Comparison of ENCODE assay signal across 27 mouse cellular contexts in the genomic region with DNA sequence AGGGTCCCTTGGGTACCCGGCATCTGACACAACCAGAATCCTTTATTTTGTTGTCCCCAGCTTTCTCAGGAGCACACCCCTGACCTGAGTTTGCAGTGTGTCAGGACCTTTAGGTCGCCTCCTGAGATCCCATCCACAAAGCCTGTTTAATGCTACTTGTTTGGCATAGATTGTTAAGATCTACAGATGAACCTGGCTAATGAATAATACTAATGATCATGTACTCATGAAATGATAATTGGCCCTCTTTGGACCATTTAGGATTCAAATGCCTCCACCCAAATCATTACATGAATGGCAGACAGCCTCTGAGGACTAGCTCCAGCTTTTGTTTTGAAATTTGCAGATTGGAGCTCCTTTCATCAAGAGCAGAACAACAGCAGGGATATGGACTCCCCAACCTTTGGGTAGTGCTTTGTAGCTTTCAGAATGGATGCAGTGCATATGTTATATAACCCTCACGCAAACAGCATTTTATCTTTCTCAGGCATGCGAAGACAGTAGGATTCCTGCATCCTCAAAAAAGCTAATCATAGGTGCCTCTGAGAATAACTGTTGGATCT.
DNase-seq lines count a peak whose midpoint lies in the region; ATAC-seq lines count a peak whose summit lies in the region.
"Had no signal": no experiment of that assay in that cellular context is flagged by ENCODE, and none has a peak within 500 bp of the region (broad histone marks: within the 10 kb centered on the region; RNA-seq: fewer than 3 reads in every experiment).

No protein-coding gene starts in this region.

- H3K9me3 ChIP-seq in forebrain, embryonic 11.5 days (ENCODE audit: control insufficient read depth, low read length) = no peaks in the 10 kb centered on the region
- no peaks in the 10 kb centered on the region for H3K9me3 ChIP-seq in forebrain, embryonic 10.5 days
- no peaks in the 10 kb centered on the region for H3K9me3 ChIP-seq in midbrain, embryonic 12.5 days
- no peaks in the 10 kb centered on the region for H3K9me3 ChIP-seq in midbrain, embryonic 14.5 days (ENCODE audit: control insufficient read depth, low read length)
- H3K9me3 ChIP-seq in forebrain, embryonic 15.5 days = no peaks in the 10 kb centered on the region
- H3K9me3 ChIP-seq: hindbrain, embryonic 15.5 days; kidney, embryonic 15.5 days; limb, embryonic 12.5 days; liver, embryonic 15.5 days; midbrain, embryonic 15.5 days; neural tube, embryonic 12.5 days had no signal

- no peak overlapping the region for H3K4me3 ChIP-seq in forebrain, embryonic 11.5 days (ENCODE audit: low read depth, low read length)
- no peak overlapping the region for H3K4me3 ChIP-seq in forebrain, embryonic 10.5 days
- no peak overlapping the region for H3K4me3 ChIP-seq in midbrain, embryonic 12.5 days
- H3K4me3 ChIP-seq in midbrain, embryonic 14.5 days (replicated peaks; ENCODE audit: low read depth, low read length) = no peak overlapping the region
- H3K4me3 ChIP-seq in forebrain, embryonic 15.5 days = no peak overlapping the region
- H3K4me3 ChIP-seq: hindbrain, embryonic 15.5 days; kidney, embryonic 15.5 days; left cerebral cortex, adult 2 months; limb, embryonic 12.5 days; liver, embryonic 15.5 days; midbrain, embryonic 15.5 days; neural tube, embryonic 12.5 days had no signal

- H3K4me2 ChIP-seq in forebrain, embryonic 11.5 days (ENCODE audit: low read depth, low read length, severe bottlenecking) = no peak overlapping the region
- H3K4me2 ChIP-seq in midbrain, embryonic 12.5 days (replicated peaks) = no peak overlapping the region
- H3K4me2 ChIP-seq in midbrain, embryonic 14.5 days (ENCODE audit: low read length) = no peak overlapping the region
- no peak overlapping the region for H3K4me2 ChIP-seq in forebrain, embryonic 15.5 days (replicated peaks)
- H3K4me2 ChIP-seq: hindbrain, embryonic 15.5 days; kidney, embryonic 15.5 days; limb, embryonic 12.5 days; liver, embryonic 15.5 days; lung, embryonic 14.5 days; midbrain, embryonic 15.5 days; neural tube, embryonic 12.5 days had no signal

- no peaks in the 10 kb centered on the region for H3K4me1 ChIP-seq in forebrain, embryonic 11.5 days (replicated peaks; ENCODE audit: control insufficient read depth, insufficient read depth, low read length)
- H3K4me1 ChIP-seq in forebrain, embryonic 10.5 days = peaks cover 21% of the 10 kb centered on the region
- H3K4me1 ChIP-seq in midbrain, embryonic 12.5 days = peaks cover 11% of the 10 kb centered on the region; the same call in 1 of the 2 replicates
- 0 out of 2 replicates have a peak, but pooled peaks cover 11% of the 10 kb centered on the region for H3K4me1 ChIP-seq in midbrain, embryonic 14.5 days (ENCODE audit: control insufficient read depth, insufficient read depth, low read length)
- H3K4me1 ChIP-seq in forebrain, embryonic 15.5 days = peaks cover 13% of the 10 kb centered on the region
- H3K4me1 ChIP-seq: kidney, embryonic 15.5 days; liver, embryonic 15.5 days; midbrain, embryonic 15.5 days had no signal

- ATAC-seq in forebrain, embryonic 11.5 days (replicated peaks; ENCODE audit: low FRiP score) = peak; percentile 63
- no peak for ATAC-seq in midbrain, embryonic 12.5 days (ENCODE audit: low FRiP score, low read depth)
- no peak for ATAC-seq in midbrain, embryonic 14.5 days (ENCODE audit: low FRiP score, low TSS enrichment)
- peak; percentile 53; the same call in 1 of the 2 replicates for ATAC-seq in forebrain, embryonic 15.5 days (replicated peaks)
- ATAC-seq in megakaryocyte-erythroid progenitor cell, adult 5-6 weeks (replicated peaks; ENCODE audit: low FRiP score, low TSS enrichment, poor library complexity, severe bottlenecking) = no peak
- ATAC-seq: midbrain, embryonic 15.5 days had no signal

- no peaks in the 10 kb centered on the region for H3K36me3 ChIP-seq in forebrain, embryonic 11.5 days (ENCODE audit: control insufficient read depth, insufficient read depth, low read length)
- H3K36me3 ChIP-seq in forebrain, embryonic 10.5 days (replicated peaks) = no peaks in the 10 kb centered on the region
- H3K36me3 ChIP-seq in midbrain, embryonic 12.5 days = no peaks in the 10 kb centered on the region
- H3K36me3 ChIP-seq in midbrain, embryonic 14.5 days (ENCODE audit: control insufficient read depth, insufficient read depth, low read length) = no peaks in the 10 kb centered on the region
- H3K36me3 ChIP-seq in forebrain, embryonic 15.5 days = no peaks in the 10 kb centered on the region
- H3K36me3 ChIP-seq: G1E; hindbrain, embryonic 15.5 days; kidney, embryonic 15.5 days; limb, embryonic 12.5 days; liver, embryonic 15.5 days; midbrain, embryonic 15.5 days; neural tube, embryonic 12.5 days had no signal

- 64% methylated on average over 4 of the region's 4 CpGs for WGBS in forebrain, embryonic 11.5 days
- WGBS in forebrain, embryonic 10.5 days = 71% methylated on average over 4 of the region's 4 CpGs
- 70% methylated on average over 4 of the region's 4 CpGs for WGBS in midbrain, embryonic 12.5 days
- WGBS in midbrain, embryonic 14.5 days = 72% methylated on average over 4 of the region's 4 CpGs
- WGBS in forebrain, embryonic 15.5 days = 35% methylated on average over 4 of the region's 4 CpGs

- no peak for DNase-seq in forebrain, embryonic 11.5 days (ENCODE audit: low spot score)
- DNase-seq in forebrain, embryonic 10.5 days (ENCODE audit: extremely low spot score, low spot score) = no peak
- no peak for DNase-seq in midbrain, embryonic 14.5 days
- DNase-seq in spleen, postnatal 14 days (ENCODE audit: low spot score in 2 of 2) = no peak
- DNase-seq: adrenal gland, adult 8-10 months; cerebellum, adult 8-10 months; cerebellum, postnatal 25 days; gastrocnemius, postnatal 14 days; heart, postnatal 14 days; kidney, adult 18-20 months; kidney, postnatal 25 days; lung, embryonic 14.5 days; lung, postnatal 14 days; retina, postnatal 1 day; right cerebral cortex, postnatal 25 days; thymus, postnatal 25 days had no signal

- H3K27ac ChIP-seq in forebrain, embryonic 11.5 days (ENCODE audit: low read depth, low read length) = no peak overlapping the region
- no peak overlapping the region for H3K27ac ChIP-seq in forebrain, embryonic 10.5 days
- H3K27ac ChIP-seq in midbrain, embryonic 12.5 days (replicated peaks) = 0 out of 2 replicates have a peak overlapping the region, but pooled peaks have one; percentile 39
- H3K27ac ChIP-seq in midbrain, embryonic 14.5 days (replicated peaks; ENCODE audit: low read depth, low read length) = no peak overlapping the region
- peak overlapping the region; percentile 55; the same call in 1 of the 2 replicates for H3K27ac ChIP-seq in forebrain, embryonic 15.5 days (replicated peaks)
- H3K27ac ChIP-seq: hindbrain, embryonic 15.5 days; kidney, embryonic 15.5 days; left cerebral cortex, adult 2 months; limb, embryonic 12.5 days; liver, embryonic 15.5 days; midbrain, embryonic 15.5 days; neural tube, embryonic 12.5 days had no signal

- H3K9ac ChIP-seq in forebrain, embryonic 11.5 days (ENCODE audit: low read length) = no peak overlapping the region
- no peak overlapping the region for H3K9ac ChIP-seq in midbrain, embryonic 12.5 days (replicated peaks)
- H3K9ac ChIP-seq in midbrain, embryonic 14.5 days (replicated peaks; ENCODE audit: low read length) = no peak overlapping the region
- no peak overlapping the region for H3K9ac ChIP-seq in forebrain, embryonic 15.5 days (replicated peaks)
- H3K9ac ChIP-seq: hindbrain, embryonic 15.5 days; kidney, embryonic 15.5 days; limb, embryonic 12.5 days; liver, embryonic 15.5 days; lung, embryonic 14.5 days; midbrain, embryonic 15.5 days; neural tube, embryonic 12.5 days had no signal

- no peaks in the 10 kb centered on the region for H3K27me3 ChIP-seq in forebrain, embryonic 11.5 days (ENCODE audit: control insufficient read depth, insufficient read depth, low read length)
- no peaks in the 10 kb centered on the region for H3K27me3 ChIP-seq in forebrain, embryonic 10.5 days (ENCODE audit: poor library complexity, severe bottlenecking)
- H3K27me3 ChIP-seq in midbrain, embryonic 12.5 days = no peaks in the 10 kb centered on the region
- no peaks in the 10 kb centered on the region for H3K27me3 ChIP-seq in midbrain, embryonic 14.5 days (ENCODE audit: control insufficient read depth, insufficient read depth, low read length)
- no peaks in the 10 kb centered on the region for H3K27me3 ChIP-seq in forebrain, embryonic 15.5 days
- H3K27me3 ChIP-seq: hindbrain, embryonic 15.5 days; kidney, embryonic 15.5 days; limb, embryonic 12.5 days; liver, embryonic 15.5 days; midbrain, embryonic 15.5 days; neural tube, embryonic 12.5 days had no signal

Comparison
In these comparisons a context has a peak if more than half of its experiments do, and no peak if none do; other contexts are left out.
1. H3K27ac ChIP-seq: peak in midbrain, embryonic 12.5 days (single experiment) and forebrain, embryonic 15.5 days (single experiment); none in forebrain, embryonic 11.5 days (single experiment), forebrain, embryonic 10.5 days (single experiment) and midbrain, embryonic 14.5 days (single experiment).
2. ATAC-seq: peak in forebrain, embryonic 11.5 days (single experiment) and forebrain, embryonic 15.5 days (single experiment); none in midbrain, embryonic 12.5 days (single experiment), midbrain, embryonic 14.5 days (single experiment) and megakaryocyte-erythroid progenitor cell, adult 5-6 weeks (single experiment).